9 mouse cellular contexts compared by ENCODE assay signal in the genomic region with DNA sequence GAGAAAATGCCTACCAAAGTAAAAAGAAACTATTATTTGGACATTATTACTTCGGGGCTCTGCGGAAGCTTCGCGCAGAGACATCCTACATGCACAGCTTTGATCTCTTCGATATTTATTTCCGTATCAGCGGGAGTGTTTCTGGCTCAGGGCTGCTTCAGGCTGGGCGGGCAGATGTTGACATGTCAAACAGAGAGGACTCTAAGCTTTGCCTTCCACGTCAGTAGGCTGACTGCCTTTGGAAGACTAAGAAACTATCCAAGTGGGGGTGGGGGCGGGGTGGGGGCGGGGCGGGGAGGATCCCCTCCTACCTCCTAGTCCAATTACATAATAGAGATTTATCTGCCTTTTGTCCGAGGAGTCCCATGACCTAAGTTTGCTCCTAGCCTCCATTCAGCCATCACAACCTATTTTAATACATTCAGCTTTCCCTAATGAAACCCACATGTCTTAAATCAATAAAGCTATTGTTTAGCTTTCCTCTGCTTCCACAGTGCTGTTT.
A peak's percentile ranks its signal among the peaks of the same experiment; 100 is the strongest.
DNase-seq lines count a peak whose midpoint lies in the region; ATAC-seq lines count a peak whose summit lies in the region.
"Had no signal": no experiment of that assay in that cellular context is flagged by ENCODE, and none has a peak within 500 bp of the region (broad histone marks: within the 10 kb centered on the region; RNA-seq: fewer than 3 reads in every experiment).

No protein-coding gene starts in this region.

- no peaks in the 10 kb centered on the region for H3K27me3 ChIP-seq in hindbrain, embryonic 12.5 days
- H3K27me3 ChIP-seq in midbrain, embryonic 10.5 days (ENCODE audit: low read depth, poor library complexity, severe bottlenecking) = peaks cover 26% of the 10 kb centered on the region

- peak; percentile 54; the same call in 1 of the 2 replicates for ATAC-seq in hindbrain, embryonic 12.5 days (ENCODE audit: low FRiP score)

- H3K4me2 ChIP-seq in hindbrain, embryonic 12.5 days (replicated peaks) = peak overlapping the region; percentile 25

- 20% methylated on average over 13 of the region's 13 CpGs for WGBS in hindbrain, embryonic 12.5 days
- WGBS in midbrain, embryonic 10.5 days = 28% methylated on average over 13 of the region's 13 CpGs

- DNase-seq in cerebellum, postnatal 10 days = peak; percentile 34 to 46
- no peak for DNase-seq in cerebellum, adult 11 months
- DNase-seq in ZHBTc4 (ENCODE audit: low read depth, low spot score) = peak; percentile 42
- DNase-seq in midbrain, embryonic 10.5 days (ENCODE audit: low spot score) = peak; percentile 64
- DNase-seq in urinary bladder, postnatal 14 days (ENCODE audit: low spot score) = no peak
- DNase-seq in urinary bladder, postnatal 36 days (ENCODE audit: low spot score in 2 of 2) = no peak
- no peak for DNase-seq in natural killer cell, adult 2 months (ENCODE audit: low spot score in 2 of 2)
- DNase-seq: gastrocnemius, adult 2 months had no signal

- no peaks in the 10 kb centered on the region for H3K36me3 ChIP-seq in hindbrain, embryonic 12.5 days
- no peaks in the 10 kb centered on the region for H3K36me3 ChIP-seq in midbrain, embryonic 10.5 days

- no peak overlapping the region for H3K4me3 ChIP-seq in hindbrain, embryonic 12.5 days
- H3K4me3 ChIP-seq in midbrain, embryonic 10.5 days = 0 out of 2 replicates have a peak overlapping the region, but pooled peaks have one; percentile 8
- H3K4me3 ChIP-seq: gastrocnemius, adult 2 months had no signal

- H3K27ac ChIP-seq in hindbrain, embryonic 12.5 days = no peak overlapping the region
- peak overlapping the region; percentile 75 for H3K27ac ChIP-seq in midbrain, embryonic 10.5 days (replicated peaks)
- H3K27ac ChIP-seq: gastrocnemius, adult 2 months had no signal

- no peaks in the 10 kb centered on the region for H3K9me3 ChIP-seq in hindbrain, embryonic 12.5 days (replicated peaks)
- no peaks in the 10 kb centered on the region for H3K9me3 ChIP-seq in midbrain, embryonic 10.5 days (replicated peaks)

- H3K4me1 ChIP-seq in hindbrain, embryonic 12.5 days = peaks cover 17% of the 10 kb centered on the region
- H3K4me1 ChIP-seq in midbrain, embryonic 10.5 days = peaks cover 35% of the 10 kb centered on the region

- no peak overlapping the region for H3K9ac ChIP-seq in hindbrain, embryonic 12.5 days

Comparison
In these comparisons a context has a peak if more than half of its experiments do, and no peak if none do; other contexts are left out.
1. DNase-seq: peak in cerebellum, postnatal 10 days (2 of 2), ZHBTc4 (single experiment) and midbrain, embryonic 10.5 days (single experiment); none in cerebellum, adult 11 months (single experiment), urinary bladder, postnatal 14 days (single experiment), urinary bladder, postnatal 36 days (0 of 2) and natural killer cell, adult 2 months (0 of 2).